Mouse (Mus musculus) MEL (cell line): ENCODE results near the gene Trappc12. TPM values are rescaled to one million over a fixed set of nuclear protein-coding genes. Genes with fewer than 3 reads are reported as not detected.

ENCODE experiments used
- DNase-seq: peaks from one replicate; pipeline ENCODE4 v3.0.0; 2011; ENCODE audit warnings: low read depth, low spot score
- H3K27ac ChIP-seq: 2 replicates; pipeline ENCODE4 v1.5.1; 2012; ENCODE audit warnings: low read depth, mild to moderate bottlenecking, control low read depth, low read length, moderate library complexity; ENCODE audit not compliant: control insufficient read depth
- H3K27me3 ChIP-seq, 2 experiments: fragments of 150-350 bp in 1 of 2; sonication (generic) in 1 of 2; 2 replicates each; pipeline ENCODE4 v1.6.1; 2012; ENCODE audit warnings: low read length in 2 of 2, mild to moderate bottlenecking in 2 of 2, improper control_type of control experiment in 1 of 2, moderate library complexity in 1 of 2; ENCODE audit not compliant: insufficient read depth in 2 of 2, control insufficient read depth in 1 of 2
- H3K36me3 ChIP-seq, 2 experiments: 2 replicates each; pipeline ENCODE4 v1.6.1; 2012 to 2014; ENCODE audit warnings: low read length in 2 of 2, improper control_type of control experiment in 1 of 2, inconsistent platforms in 1 of 2, mild to moderate bottlenecking in 1 of 2; ENCODE audit not compliant: insufficient read depth in 2 of 2, control insufficient read depth in 1 of 2
- H3K4me1 ChIP-seq, 2 experiments: fragments of 150-350 bp in 1 of 2; sonication (generic) in 1 of 2; 2 replicates each; pipeline ENCODE4 v1.6.1; 2012; ENCODE audit warnings: low read length in 2 of 2, improper control_type of control experiment in 1 of 2, mild to moderate bottlenecking in 1 of 2; ENCODE audit not compliant: insufficient read depth in 2 of 2, control insufficient read depth in 1 of 2
- H3K4me3 ChIP-seq, 2 experiments: fragments of 150-350 bp in 1 of 2; sonication (generic) in 1 of 2; 2 replicates each; pipeline ENCODE4 v1.5.1; 2012; ENCODE audit warnings: low read depth in 2 of 2, low read length in 2 of 2, mild to moderate bottlenecking in 2 of 2, moderate library complexity in 2 of 2, control low read depth in 1 of 2, improper control_type of control experiment in 1 of 2; ENCODE audit not compliant: control insufficient read depth in 1 of 2, insufficient read depth in 1 of 2
- H3K79me2 ChIP-seq: 2 replicates; pipeline ENCODE4 v1.6.1; 2012; ENCODE audit warnings: mild to moderate bottlenecking, low read length, moderate library complexity; ENCODE audit not compliant: control insufficient read depth, poor library complexity, insufficient read depth
- H3K9ac ChIP-seq: 2 replicates; pipeline ENCODE4 v1.6.1; 2012; ENCODE audit warnings: low read depth, mild to moderate bottlenecking, control low read depth, low read length, moderate library complexity; ENCODE audit not compliant: control insufficient read depth, poor library complexity, severe bottlenecking
- H3K9me3 ChIP-seq: fragments of 150-350 bp; sonication (generic); replicated peaks from 2 replicates; pipeline ENCODE4 v1.6.1; 2012; ENCODE audit warnings: mild to moderate bottlenecking, low read length, improper control_type of control experiment, moderate library complexity; ENCODE audit not compliant: insufficient read depth
- BHLHE40 ChIP-seq: IDR thresholded peaks from 2 replicates; pipeline ENCODE4 v1.6.1; 2012; ENCODE audit warnings: low read depth, mild to moderate bottlenecking, inconsistent platforms, low read length, improper control_type of control experiment, borderline replicate concordance
- CHD1 ChIP-seq: IDR thresholded peaks from 2 replicates; pipeline ENCODE4 v1.6.1; 2012; ENCODE audit warnings: low read depth, mild to moderate bottlenecking, inconsistent platforms, low read length, improper control_type of control experiment
- CHD2 ChIP-seq: IDR thresholded peaks from 2 replicates; pipeline ENCODE4 v1.6.1; 2011; ENCODE audit warnings: low read length, improper control_type of control experiment
- CTCF ChIP-seq, 3 experiments: IDR thresholded peaks in 2 of 3; conservative IDR thresholded peaks in 1 of 3; 2 replicates each; pipeline ENCODE4 v1.5.1; 2011 to 2012; ENCODE audit warnings: low read length in 3 of 3, low read depth in 2 of 3, mild to moderate bottlenecking in 2 of 3, improper control_type of control experiment in 1 of 3, inconsistent platforms in 1 of 3, mixed read lengths in 1 of 3, moderate library complexity in 1 of 3; ENCODE audit not compliant: control insufficient read depth in 1 of 3, insufficient read depth in 1 of 3, poor library complexity in 1 of 3, severe bottlenecking in 1 of 3
- E2F4 ChIP-seq: IDR thresholded peaks from 2 replicates; pipeline ENCODE4 v1.6.1; 2011; ENCODE audit warnings: low read depth, low read length, improper control_type of control experiment, borderline replicate concordance
- ELF1 ChIP-seq: IDR thresholded peaks from 2 replicates; pipeline ENCODE4 v1.6.1; 2014; ENCODE audit warnings: low read depth, mild to moderate bottlenecking, inconsistent platforms, low read length, improper control_type of control experiment, moderate library complexity
- EP300 ChIP-seq, 2 experiments: IDR thresholded peaks; 2 replicates each; pipeline ENCODE4 v1.6.1; 2011; ENCODE audit warnings: improper control_type of control experiment in 2 of 2, low read length in 2 of 2, low read depth in 1 of 2, mild to moderate bottlenecking in 1 of 2
- GABPA ChIP-seq: IDR thresholded peaks from 2 replicates; pipeline ENCODE4 v1.6.1; 2012; ENCODE audit warnings: low read depth, mild to moderate bottlenecking, inconsistent platforms, low read length, improper control_type of control experiment, moderate library complexity
- GATA1 ChIP-seq: IDR thresholded peaks from 2 replicates; pipeline ENCODE4 v1.6.1; 2011; ENCODE audit warnings: low read depth, low read length, improper control_type of control experiment
- HCFC1 ChIP-seq: IDR thresholded peaks from 2 replicates; pipeline ENCODE4 v1.6.1; 2012; ENCODE audit warnings: low read depth, mild to moderate bottlenecking, inconsistent platforms, low read length, improper control_type of control experiment, moderate library complexity
- JUND ChIP-seq: IDR thresholded peaks from 2 replicates; pipeline ENCODE4 v1.6.1; 2011; ENCODE audit warnings: low read depth, mild to moderate bottlenecking, improper control_type of control experiment, low read length
- KAT2A ChIP-seq: conservative IDR thresholded peaks from 2 replicates; pipeline ENCODE4 v1.6.1; 2012; ENCODE audit warnings: low read depth, low read length, improper control_type of control experiment, inconsistent platforms
- MAFK ChIP-seq: IDR thresholded peaks from 2 replicates; pipeline ENCODE4 v1.6.1; 2011; ENCODE audit warnings: low read depth, mild to moderate bottlenecking, low read length, improper control_type of control experiment, borderline replicate concordance
- MAX ChIP-seq: IDR thresholded peaks from 2 replicates; pipeline ENCODE4 v1.6.1; 2011; ENCODE audit warnings: low read length, improper control_type of control experiment
- MAZ ChIP-seq: IDR thresholded peaks from 2 replicates; pipeline ENCODE4 v1.6.1; 2012; ENCODE audit warnings: low read depth, mild to moderate bottlenecking, inconsistent platforms, low read length, improper control_type of control experiment
- MEF2A ChIP-seq: IDR thresholded peaks from 2 replicates; pipeline ENCODE4 v1.6.1; 2014; ENCODE audit warnings: low read depth, mild to moderate bottlenecking, inconsistent platforms, low read length, improper control_type of control experiment; ENCODE audit not compliant: poor library complexity, insufficient replicate concordance, severe bottlenecking; ENCODE audit errors: extremely low read depth
- MXI1 ChIP-seq: IDR thresholded peaks from 2 replicates; pipeline ENCODE4 v1.6.1; 2011; ENCODE audit warnings: mild to moderate bottlenecking, low read depth, low read length, improper control_type of control experiment
- MYB ChIP-seq: IDR thresholded peaks from 2 replicates; pipeline ENCODE4 v1.6.1; 2011; ENCODE audit warnings: mild to moderate bottlenecking, low read depth, low read length, improper control_type of control experiment
- MYC ChIP-seq: IDR thresholded peaks from 2 replicates; pipeline ENCODE4 v1.6.1; 2011; ENCODE audit warnings: low read depth, mild to moderate bottlenecking, low read length, improper control_type of control experiment, moderate library complexity
- NELFE ChIP-seq: IDR thresholded peaks from 2 replicates; pipeline ENCODE4 v1.6.1; 2011; ENCODE audit warnings: low read depth, low read length, improper control_type of control experiment
- NRF1 ChIP-seq: IDR thresholded peaks from 2 replicates; pipeline ENCODE4 v1.6.1; 2014; ENCODE audit warnings: low read depth, mild to moderate bottlenecking, inconsistent platforms, low read length, improper control_type of control experiment, moderate library complexity; ENCODE audit not compliant: poor library complexity, insufficient read depth, severe bottlenecking
- POLR2A ChIP-seq, 2 experiments: IDR thresholded peaks; 2 replicates each; pipeline ENCODE4 v1.6.1; 2011 to 2012; ENCODE audit warnings: low read length in 2 of 2, mild to moderate bottlenecking in 2 of 2, control low read depth in 1 of 2, improper control_type of control experiment in 1 of 2, low read depth in 1 of 2, moderate library complexity in 1 of 2; ENCODE audit not compliant: control insufficient read depth in 1 of 2, insufficient read depth in 1 of 2, poor library complexity in 1 of 2
- POLR2AphosphoS2 ChIP-seq: IDR thresholded peaks from 2 replicates; pipeline ENCODE4 v1.6.1; 2011; ENCODE audit warnings: low read length, improper control_type of control experiment
- POLR2AphosphoS5 ChIP-seq: IDR thresholded peaks from 2 replicates; pipeline ENCODE4 v1.6.1; 2012; ENCODE audit warnings: low read depth, borderline replicate concordance, mild to moderate bottlenecking, inconsistent platforms, low read length, moderate library complexity, mixed read lengths
- RCOR1 ChIP-seq: IDR thresholded peaks from 2 replicates; pipeline ENCODE4 v1.6.1; 2012; ENCODE audit warnings: low read depth, mild to moderate bottlenecking, inconsistent platforms, low read length, improper control_type of control experiment
- SIN3A ChIP-seq: IDR thresholded peaks from 2 replicates; pipeline ENCODE4 v1.6.1; 2012; ENCODE audit warnings: low read length, improper control_type of control experiment, inconsistent platforms
- SMC3 ChIP-seq: IDR thresholded peaks from 2 replicates; pipeline ENCODE4 v1.6.1; 2011; ENCODE audit warnings: low read depth, low read length, improper control_type of control experiment
- TAL1 ChIP-seq: IDR thresholded peaks from 2 replicates; pipeline ENCODE4 v1.6.1; 2012; ENCODE audit warnings: mild to moderate bottlenecking, inconsistent platforms, low read length, moderate library complexity, mixed read lengths
- TBP ChIP-seq: IDR thresholded peaks from 2 replicates; pipeline ENCODE4 v1.8.0; 2011; ENCODE audit warnings: low read depth, low read length, improper control_type of control experiment
- TCF12 ChIP-seq: IDR thresholded peaks from 2 replicates; pipeline ENCODE4 v1.6.1; 2014; ENCODE audit warnings: low read depth, mild to moderate bottlenecking, inconsistent platforms, low read length, improper control_type of control experiment, moderate library complexity
- UBTF ChIP-seq: IDR thresholded peaks from 2 replicates; pipeline ENCODE4 v1.6.1; 2012; ENCODE audit warnings: low read depth, mild to moderate bottlenecking, inconsistent platforms, low read length, improper control_type of control experiment, moderate library complexity, borderline replicate concordance; ENCODE audit not compliant: insufficient read depth
- USF1 ChIP-seq: IDR thresholded peaks from 2 replicates; pipeline ENCODE4 v1.6.1; 2014; ENCODE audit warnings: low read depth, mild to moderate bottlenecking, inconsistent platforms, low read length, improper control_type of control experiment, moderate library complexity
- USF2 ChIP-seq, 2 experiments: IDR thresholded peaks; 2 replicates each; pipeline ENCODE4 v1.6.1; 2011 to 2012; ENCODE audit warnings: improper control_type of control experiment in 2 of 2, low read length in 2 of 2, borderline replicate concordance in 1 of 2, inconsistent platforms in 1 of 2, low read depth in 1 of 2, mild to moderate bottlenecking in 1 of 2; ENCODE audit not compliant: insufficient read depth in 1 of 2
- ZC3H11A ChIP-seq: IDR thresholded peaks from 2 replicates; pipeline ENCODE4 v1.6.1; 2012; ENCODE audit warnings: low read depth, mild to moderate bottlenecking, inconsistent platforms, low read length, improper control_type of control experiment
- ZKSCAN1 ChIP-seq: IDR thresholded peaks from 2 replicates; pipeline ENCODE4 v1.6.1; 2012; ENCODE audit warnings: low read depth, mild to moderate bottlenecking, inconsistent platforms, low read length, improper control_type of control experiment, moderate library complexity
- ZMIZ1 ChIP-seq: IDR thresholded peaks from 2 replicates; pipeline ENCODE4 v1.6.1; 2012; ENCODE audit warnings: low read depth, mild to moderate bottlenecking, inconsistent platforms, low read length, improper control_type of control experiment, moderate library complexity
- ZNF384 ChIP-seq: IDR thresholded peaks from 2 replicates; pipeline ENCODE4 v1.6.1; 2012; ENCODE audit warnings: low read depth, mild to moderate bottlenecking, inconsistent platforms, low read length, improper control_type of control experiment
- polyA plus RNA-seq, 2 experiments: library from polyadenylated mRNA; stranded (reverse) in 1 of 2; unstranded in 1 of 2; fragments of >175 nt in 1 of 2; fragments of >200 nt in 1 of 2; gene quantifications; 2 replicates each; pipeline versions ENCODE4 v1.2.1 to v1.2.4; 2012; ENCODE audit warnings: low replicate concordance in 2 of 2, low read depth in 1 of 2; ENCODE audit not compliant: insufficient read length in 2 of 2, insufficient read depth in 1 of 2, missing spikeins in 1 of 2
- total RNA-seq: library from RNA; depleted of rRNA; stranded (reverse); fragments of 300-350 nt; gene quantifications from 2 replicates; pipeline ENCODE4 v1.2.3, GENCODE M21; 2012

The Trappc12 gene
- total and polyA plus RNA-seq, 3 experiments, result 31.1 to 35.1 TPM; not detected in 1

DNA sequence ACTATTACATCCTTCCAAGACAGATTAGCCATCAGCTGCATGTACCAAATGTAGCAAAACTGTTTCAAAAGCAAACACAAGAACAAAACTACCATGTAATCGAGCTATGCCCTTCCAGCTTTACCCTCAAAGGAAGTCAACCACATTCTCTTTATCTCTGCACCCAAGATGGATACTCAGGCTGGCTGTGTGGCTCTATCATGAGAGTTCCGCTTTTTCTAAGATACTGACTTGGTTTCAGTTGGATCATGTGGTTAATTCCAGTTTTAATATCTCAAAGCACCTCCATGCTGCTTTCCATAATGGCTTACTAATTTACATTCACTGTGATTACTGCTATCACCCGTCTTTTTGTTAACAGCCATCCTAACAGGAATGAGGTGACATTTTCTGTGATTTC lies 6.9 kb downstream of the Trappc12 start:
- peaks cover 67% of the 10 kb centered on the region for H3K79me2 ChIP-seq
- no peaks in the 10 kb centered on the region for H3K27me3 ChIP-seq
- H3K27ac ChIP-seq, result peak overlapping the region; percentile 94
- peaks cover 11 to 43% of the 10 kb centered on the region in 2 experiments for H3K36me3 ChIP-seq
- H3K9ac ChIP-seq, result peak overlapping the region; percentile 49
- peak; percentile 93 for DNase-seq
- no peaks in the 10 kb centered on the region for H3K9me3 ChIP-seq
- H3K4me3 ChIP-seq, result peak overlapping the region; percentile 3 to 38; a peak in 2 of 4 replicates
- H3K4me1 ChIP-seq, result peaks cover 19 to 45% of the 10 kb centered on the region in 2 experiments
- TF ChIP-seq ZNF384 (peak; percentile 54; the same call in 1 of the 2 replicates), CHD2 (peak; percentile 34; the same call in 1 of the 2 replicates), ELF1 (no peak), SIN3A (peak; percentile 89), TBP (no peak), MAX (peak; percentile 51; the same call in 1 of the 2 replicates), ZC3H11A (peak; percentile 25; the same call in 1 of the 2 replicates), TCF12 (peak; percentile 97), E2F4 (no peak), ZMIZ1 (0 out of 2 replicates have a peak, but pooled peaks have one; percentile 18), MXI1 (peak; percentile 71), HCFC1 (peak; percentile 57; the same call in 1 of the 2 replicates), USF2 (IDR thresholded peaks at IDR 0.05; ENCODE audit: borderline replicate concordance in 1 of 2, insufficient read depth in 1 of 2, low read depth in 1 of 2, low read length in 2 of 2) (no peak), MYC (peak; percentile 89; the same call in 1 of the 2 replicates), ZKSCAN1 (no peak), SMC3 (no peak), NELFE (peak; percentile 34), POLR2A (IDR thresholded peaks at IDR 0.05; ENCODE audit: control insufficient read depth in 1 of 2, insufficient read depth in 1 of 2, low read depth in 1 of 2, low read length in 2 of 2, poor library complexity in 1 of 2) (0 out of 4 replicates have a peak, but pooled peaks of 1 of the 2 experiments have one; percentile 26), EP300 (IDR thresholded peaks at IDR 0.05; ENCODE audit: low read depth in 1 of 2, low read length in 2 of 2) (peak; percentile 99 to 100), MAZ (no peak), GABPA (no peak), UBTF (no peak), MAFK (peak; percentile 67; the same call in 1 of the 2 replicates), TAL1 (peak; percentile 96), GATA1 (peak; percentile 98), POLR2AphosphoS2 (no peak), MYB (peak; percentile 97), MEF2A (0 out of 2 replicates have a peak, but pooled peaks have one; percentile 21), RCOR1 (peak; percentile 97), KAT2A (no peak), JUND (no peak), POLR2AphosphoS5 (no peak), USF1 (peak; percentile 81), BHLHE40 (no peak), NRF1 (no peak), CTCF (IDR thresholded peaks at IDR 0.05 in 2 of 3, conservative IDR thresholded peaks at IDR 0.05 in 1 of 3; ENCODE audit: control insufficient read depth in 1 of 3, insufficient read depth in 1 of 3, low read depth in 2 of 3, low read length in 3 of 3, poor library complexity in 1 of 3, severe bottlenecking in 1 of 3) (no peak), CHD1 (no peak)
